In genomic region chr10:18357212-18357611, GRCm38 (mm10) we compare ENCODE assay signal across 21 mouse cellular contexts. TPM values are rescaled to one million over a fixed set of nuclear protein-coding genes. Genes with fewer than 3 reads are reported as not detected.
DNase-seq lines count a peak whose midpoint lies in the region; ATAC-seq lines count a peak whose summit lies in the region.
"Had no signal": no experiment of that assay in that cellular context is flagged by ENCODE, and none has a peak within 500 bp of the region (broad histone marks: within the 10 kb centered on the region; RNA-seq: fewer than 3 reads in every experiment).

No protein-coding gene starts in this region.

- ATAC-seq in hindbrain, embryonic 11.5 days (ENCODE audit: low FRiP score): peak; percentile 72
- ATAC-seq: inflammation-experienced regulatory T-cells, adult 6 months had no signal

- no peaks in the 10 kb centered on the region for H3K9me3 ChIP-seq in hindbrain, embryonic 11.5 days (ENCODE audit: control insufficient read depth, low read length)
- H3K9me3 ChIP-seq in hindbrain, embryonic 10.5 days: no peaks in the 10 kb centered on the region
- H3K9me3 ChIP-seq: limb, embryonic 10.5 days; liver, embryonic 15.5 days; megakaryocyte, embryonic 14.5 days; neural tube, embryonic 12.5 days had no signal

- H3K9ac ChIP-seq in hindbrain, embryonic 11.5 days (ENCODE audit: low read depth, low read length): no peak overlapping the region
- H3K9ac ChIP-seq: liver, embryonic 15.5 days; neural tube, embryonic 12.5 days had no signal

- WGBS in hindbrain, embryonic 11.5 days: 78% methylated on average over 6 of the region's 6 CpGs
- WGBS in hindbrain, embryonic 10.5 days: 82% methylated on average over 6 of the region's 6 CpGs

- H3K4me1 ChIP-seq in hindbrain, embryonic 11.5 days (replicated peaks; ENCODE audit: control insufficient read depth, insufficient read depth, low read length): no peaks in the 10 kb centered on the region
- H3K4me1 ChIP-seq in hindbrain, embryonic 10.5 days (replicated peaks): peaks cover 4% of the 10 kb centered on the region; the same call in 1 of the 2 replicates
- H3K4me1 ChIP-seq: liver, embryonic 15.5 days; megakaryocyte, embryonic 14.5 days; neural tube, embryonic 12.5 days had no signal

- no peak overlapping the region for H3K4me2 ChIP-seq in hindbrain, embryonic 11.5 days (replicated peaks; ENCODE audit: low read depth, low read length)
- H3K4me2 ChIP-seq: liver, embryonic 15.5 days; neural tube, embryonic 12.5 days had no signal

- H3K27ac ChIP-seq in hindbrain, embryonic 11.5 days (ENCODE audit: low read depth, low read length): no peak overlapping the region
- H3K27ac ChIP-seq in hindbrain, embryonic 10.5 days: no peak overlapping the region
- H3K27ac ChIP-seq: left cerebral cortex, adult 2 months; limb, embryonic 10.5 days; liver, embryonic 15.5 days; neural tube, embryonic 12.5 days had no signal

- peak; percentile 45 to 55 for DNase-seq in cerebellum, postnatal 10 days
- DNase-seq in cerebellum, postnatal 36 days: no peak
- no peak for DNase-seq in hindbrain, embryonic 11.5 days (ENCODE audit: low spot score)
- DNase-seq in hindbrain, embryonic 10.5 days (ENCODE audit: low spot score): no peak
- DNase-seq in lung, postnatal 10 days: peak; percentile 51
- no peak for DNase-seq in lung, postnatal 14 days
- DNase-seq in lung, postnatal 4 days: peak; percentile 28 to 67
- DNase-seq in ovary, postnatal 10 days (ENCODE audit: low spot score): no peak
- DNase-seq: adrenal gland, postnatal 14 days; cerebellum, adult 8-10 months; gastrocnemius, postnatal 36 days; kidney, adult 18-20 months; liver; midbrain, embryonic 14.5 days; thymus, postnatal 14 days had no signal

- H3K36me3 ChIP-seq in hindbrain, embryonic 11.5 days (ENCODE audit: control insufficient read depth, insufficient read depth, low read length): no peaks in the 10 kb centered on the region
- H3K36me3 ChIP-seq in hindbrain, embryonic 10.5 days: 0 out of 2 replicates have a peak, but pooled peaks cover 3% of the 10 kb centered on the region
- H3K36me3 ChIP-seq: limb, embryonic 10.5 days; liver, embryonic 15.5 days; neural tube, embryonic 12.5 days had no signal

- H3K4me3 ChIP-seq in hindbrain, embryonic 11.5 days (ENCODE audit: low read depth, low read length): no peak overlapping the region
- H3K4me3 ChIP-seq in hindbrain, embryonic 10.5 days: no peak overlapping the region
- H3K4me3 ChIP-seq: left cerebral cortex, adult 2 months; limb, embryonic 10.5 days; liver, embryonic 15.5 days; megakaryocyte, embryonic 14.5 days; neural tube, embryonic 12.5 days had no signal

- H3K27me3 ChIP-seq in hindbrain, embryonic 11.5 days (ENCODE audit: control insufficient read depth, insufficient read depth, low read length): no peaks in the 10 kb centered on the region
- H3K27me3 ChIP-seq in hindbrain, embryonic 10.5 days (ENCODE audit: insufficient read depth, poor library complexity, severe bottlenecking): no peaks in the 10 kb centered on the region
- H3K27me3 ChIP-seq: liver, embryonic 15.5 days; megakaryocyte, embryonic 14.5 days; neural tube, embryonic 12.5 days had no signal

RNA-seq across cellular contexts. Expression of gene Nhsl1, which starts 38.4 kb away (rescaled TPM):
- polyA plus RNA-seq in hindbrain, embryonic 11.5 days (2014; fragmentation: Nextera tagmentation; extraction: Ambion mirVana): 22.2 and 23.4 TPM in 2 replicates
- 15.2 and 15.7 TPM in 2 replicates for polyA plus RNA-seq in hindbrain, embryonic 10.5 days (2016; fragmentation: Nextera tagmentation; extraction: Ambion mirVana)

Comparison
In these comparisons a context has a peak if more than half of its experiments do, and no peak if none do; other contexts are left out.
1. DNase-seq: peak in cerebellum, postnatal 10 days (2 of 2), lung, postnatal 10 days (single experiment) and lung, postnatal 4 days (2 of 2); none in cerebellum, postnatal 36 days (0 of 2), hindbrain, embryonic 11.5 days (single experiment), hindbrain, embryonic 10.5 days (single experiment), lung, postnatal 14 days (single experiment) and ovary, postnatal 10 days (single experiment).